Mouse (Mus musculus): ENCODE measurements around the gene Atf5. TPM values are rescaled to one million over a fixed set of nuclear protein-coding genes. Genes with fewer than 3 reads are reported as not detected.
A peak's percentile ranks its signal among the peaks of the same experiment; 100 is the strongest.

The Atf5 gene
- total RNA-seq, 2 experiments from 2014 or later: 59.8 to 104 TPM

GRCm38 (mm10) chr7:44850789-44851624 lies 34.5 kb upstream of the Atf5 start:
- no peak for DNase-seq (ENCODE audit: low spot score in 2 of 2)

GRCm38 (mm10) chr7:44850146-44850545 lies 33.7 kb upstream of the Atf5 start:
- peak in 1 of 2 experiments; percentile 69 for DNase-seq (ENCODE audit: low spot score in 2 of 2)

GRCm38 (mm10) chr7:44849416-44850111 lies 33.1 kb upstream of the Atf5 start:
- peak; percentile 61 to 80 for DNase-seq (ENCODE audit: low spot score in 2 of 2)

GRCm38 (mm10) chr7:44848561-44849415 lies 32.3 kb upstream of the Atf5 start, which contains the start of the genes Akt1s1 and Tbc1d17:
TSS of gene Akt1s1 (plus strand) at chr7:44848991.
TSS of gene Tbc1d17 (minus strand) at chr7:44849079.
- peak; percentile 90 to 97 for DNase-seq (ENCODE audit: low spot score in 2 of 2)

- DNase-seq (ENCODE audit: low spot score in 2 of 2): no peak
Measured at GRCm38 (mm10) chr7:44847772-44848171, 31.3 kb upstream of the Atf5 start.

GRCm38 (mm10) chr7:44846804-44847203 lies 30.3 kb upstream of the Atf5 start:
- no peak for DNase-seq (ENCODE audit: low spot score in 2 of 2)

GRCm38 (mm10) chr7:44845006-44845405 lies 28.5 kb upstream of the Atf5 start:
- DNase-seq (ENCODE audit: low spot score in 2 of 2): no peak

- DNase-seq (ENCODE audit: low spot score in 2 of 2): no peak
Measured at GRCm38 (mm10) chr7:44841825-44842463, 25.5 kb upstream of the Atf5 start.

GRCm38 (mm10) chr7:44840426-44840825 lies 24.0 kb upstream of the Atf5 start:
- no peak for DNase-seq (ENCODE audit: low spot score in 2 of 2)

GRCm38 (mm10) chr7:44839491-44840191 lies 23.2 kb upstream of the Atf5 start:
- DNase-seq (ENCODE audit: low spot score in 2 of 2): no peak

GRCm38 (mm10) chr7:44839171-44839490 lies 22.7 kb upstream of the Atf5 start:
- DNase-seq (ENCODE audit: low spot score in 2 of 2): no peak

GRCm38 (mm10) chr7:44838073-44838472 lies 21.6 kb upstream of the Atf5 start:
- DNase-seq (ENCODE audit: low spot score in 2 of 2): no peak

- DNase-seq (ENCODE audit: low spot score in 2 of 2): no peak
Measured at GRCm38 (mm10) chr7:44836423-44837053, 20.1 kb upstream of the Atf5 start.

GRCm38 (mm10) chr7:44836016-44836404 lies 19.6 kb upstream of the Atf5 start:
- DNase-seq (ENCODE audit: low spot score in 2 of 2): no peak

- DNase-seq (ENCODE audit: low spot score in 2 of 2): no peak
Measured at GRCm38 (mm10) chr7:44835373-44836015, 19.0 kb upstream of the Atf5 start.

- no peak for DNase-seq (ENCODE audit: low spot score in 2 of 2)
Measured at GRCm38 (mm10) chr7:44832763-44833162, 16.3 kb upstream of the Atf5 start.

GRCm38 (mm10) chr7:44828706-44829105 lies 12.2 kb upstream of the Atf5 start:
- DNase-seq (ENCODE audit: low spot score in 2 of 2): no peak

GRCm38 (mm10) chr7:44826771-44827170 lies 10.3 kb upstream of the Atf5 start:
- no peak for DNase-seq (ENCODE audit: low spot score in 2 of 2)

GRCm38 (mm10) chr7:44824872-44825271 lies 8.4 kb upstream of the Atf5 start:
- peak in 1 of 2 experiments; percentile 62 for DNase-seq (ENCODE audit: low spot score in 2 of 2)

Data from adrenal gland, postnatal 4 days (tissue).